Mouse (Mus musculus) E14TG2a.4 (cell line): ENCODE results near the gene Pwwp2b.

ENCODE experiments used
- CTCF ChIP-seq: conservative IDR thresholded peaks from 2 replicates; pipeline ENCODE4 v1.5.1; 2014; ENCODE audit warnings: low read length
- POU5F1 ChIP-seq: IDR thresholded peaks from 2 replicates; pipeline ENCODE4 v1.6.1; 2014; ENCODE audit warnings: low read length, borderline replicate concordance

DNA sequence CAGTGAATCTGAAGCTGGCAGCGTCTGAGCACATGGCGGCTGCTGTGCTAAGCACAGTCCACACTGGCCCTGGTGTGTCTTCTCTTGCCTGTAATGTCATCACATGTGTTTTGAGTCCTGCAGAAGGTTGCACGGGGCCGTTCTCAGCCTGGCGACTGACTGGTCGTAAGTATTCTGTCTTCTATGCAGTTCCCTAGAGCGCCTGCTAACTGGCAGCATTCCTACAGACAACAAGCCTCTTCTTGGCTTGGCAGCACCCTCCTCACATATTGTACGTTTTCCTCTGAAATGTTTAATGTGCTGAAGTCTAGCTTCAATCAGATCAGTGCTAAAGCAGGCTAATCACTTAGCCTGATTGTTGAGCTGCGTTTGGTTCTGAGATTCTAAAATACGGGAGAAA is 27.3 kb downstream of the Pwwp2b start:
- TF ChIP-seq CTCF = no peak
- no peak for TF ChIP-seq POU5F1
